Mouse (Mus musculus): ENCODE measurements around the gene Vax1.

DNA sequence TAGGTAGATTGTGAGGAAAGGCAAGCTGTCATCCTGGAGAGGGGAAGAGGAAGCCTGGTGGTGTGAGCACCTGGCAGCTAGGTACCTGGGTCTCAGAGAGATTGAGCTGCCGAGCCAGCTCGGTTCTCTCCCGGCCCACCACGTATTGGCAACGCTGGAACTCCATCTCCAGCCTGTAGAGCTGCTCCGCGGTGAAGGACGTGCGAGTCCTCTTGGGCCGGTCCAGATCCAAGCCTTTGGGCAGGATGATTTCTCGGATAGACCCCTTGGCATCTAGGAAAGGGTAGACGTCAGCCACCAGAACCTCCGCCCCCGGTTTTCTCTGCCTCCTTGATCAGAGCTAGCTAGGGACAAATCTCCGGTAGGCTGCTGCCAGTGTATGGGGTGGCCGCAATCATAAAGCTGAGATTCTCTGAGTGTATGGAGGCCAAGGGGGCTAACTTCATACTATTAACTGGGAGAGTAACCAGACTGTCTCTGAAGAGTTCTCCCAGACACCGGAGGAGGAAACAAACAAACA, 1.4 kb downstream of the Vax1 start:
- TF ChIP-seq CTCF (IDR thresholded peaks at IDR 0.05; ENCODE audit: extremely low read depth, insufficient read depth, low read length) (no peak), POLR2A (IDR thresholded peaks at IDR 0.05; ENCODE audit: extremely low read depth, insufficient read depth, low read length) (no peak)

Measured in cortical plate, adult 2 months (tissue).